9 mouse cellular contexts compared by ENCODE assay signal in genomic region chr4:153943243-153943642, GRCm38 (mm10). TPM values are rescaled to one million over a fixed set of nuclear protein-coding genes. Genes with fewer than 3 reads are reported as not detected.
DNase-seq lines count a peak whose midpoint lies in the region; ATAC-seq and TF ChIP-seq lines count a peak whose summit lies in the region.
"Had no signal": no experiment of that assay in that cellular context is flagged by ENCODE, and none has a peak within 500 bp of the region (broad histone marks: within the 10 kb centered on the region; RNA-seq: fewer than 3 reads in every experiment).

No protein-coding gene starts in this region.

- H3K4me2 ChIP-seq in liver, embryonic 12.5 days: no peak overlapping the region
- H3K4me2 ChIP-seq in intestine, embryonic 14.5 days (ENCODE audit: low read length): no peak overlapping the region
- no peak overlapping the region for H3K4me2 ChIP-seq in midbrain, embryonic 13.5 days (replicated peaks)
- H3K4me2 ChIP-seq: limb, embryonic 12.5 days had no signal

- no peak for ATAC-seq in liver, embryonic 12.5 days
- no peak for ATAC-seq in intestine, embryonic 14.5 days (replicated peaks; ENCODE audit: low FRiP score, low TSS enrichment, low read depth)
- 0 out of 2 replicates have a peak, but pooled peaks have one; percentile 37 for ATAC-seq in midbrain, embryonic 13.5 days

- no peak for TF ChIP-seq POLR2A in brain, embryonic 14.5 days (IDR thresholded peaks at IDR 0.05; ENCODE audit: borderline replicate concordance, extremely low read depth, insufficient read depth, insufficient read length, poor library complexity, severe bottlenecking)

- H3K36me3 ChIP-seq in liver, embryonic 12.5 days: no peaks in the 10 kb centered on the region
- H3K36me3 ChIP-seq in intestine, embryonic 14.5 days (ENCODE audit: control insufficient read depth, insufficient read depth, low read length): no peaks in the 10 kb centered on the region
- H3K36me3 ChIP-seq in midbrain, embryonic 13.5 days: no peaks in the 10 kb centered on the region
- H3K36me3 ChIP-seq: limb, embryonic 12.5 days had no signal

- H3K9ac ChIP-seq in liver, embryonic 12.5 days: no peak overlapping the region
- no peak overlapping the region for H3K9ac ChIP-seq in intestine, embryonic 14.5 days (ENCODE audit: low read length)
- H3K9ac ChIP-seq in midbrain, embryonic 13.5 days (replicated peaks): no peak overlapping the region
- H3K9ac ChIP-seq: limb, embryonic 12.5 days had no signal

- no peak overlapping the region for H3K27ac ChIP-seq in liver, embryonic 12.5 days
- H3K27ac ChIP-seq in intestine, embryonic 14.5 days (ENCODE audit: low read depth): no peak overlapping the region
- H3K27ac ChIP-seq in midbrain, embryonic 13.5 days: no peak overlapping the region
- H3K27ac ChIP-seq: limb, embryonic 12.5 days had no signal

- 38% methylated on average over 4 of the region's 4 CpGs for whole genome bisulfite sequencing in liver, embryonic 12.5 days (ENCODE audit: insufficient replicate concordance)
- 64% methylated on average over 4 of the region's 4 CpGs for WGBS in intestine, embryonic 14.5 days
- 49% methylated on average over 4 of the region's 4 CpGs for WGBS in midbrain, embryonic 13.5 days

- H3K4me3 ChIP-seq in liver, embryonic 12.5 days: no peak overlapping the region
- no peak overlapping the region for H3K4me3 ChIP-seq in intestine, embryonic 14.5 days (ENCODE audit: low read depth, low read length)
- H3K4me3 ChIP-seq in midbrain, embryonic 13.5 days (replicated peaks): no peak overlapping the region
- H3K4me3 ChIP-seq: limb, embryonic 12.5 days had no signal

- H3K9me3 ChIP-seq in liver, embryonic 12.5 days (replicated peaks): no peaks in the 10 kb centered on the region
- no peaks in the 10 kb centered on the region for H3K9me3 ChIP-seq in intestine, embryonic 14.5 days (ENCODE audit: control insufficient read depth, low read length)
- H3K9me3 ChIP-seq in midbrain, embryonic 13.5 days: no peaks in the 10 kb centered on the region
- H3K9me3 ChIP-seq: limb, embryonic 12.5 days had no signal

- H3K4me1 ChIP-seq in liver, embryonic 12.5 days: no peaks in the 10 kb centered on the region
- no peaks in the 10 kb centered on the region for H3K4me1 ChIP-seq in intestine, embryonic 14.5 days (replicated peaks; ENCODE audit: control insufficient read depth, insufficient read depth, low read length)
- peaks cover 7% of the 10 kb centered on the region for H3K4me1 ChIP-seq in midbrain, embryonic 13.5 days (replicated peaks)

- DNase-seq in adrenal gland, postnatal 14 days: peak; percentile 49
- DNase-seq in adrenal gland, adult 8-10 months: no peak
- DNase-seq in liver: peak; percentile 35
- DNase-seq in brain, embryonic 14.5 days (ENCODE audit: low read depth): peak; percentile 67
- peak; percentile 64 for DNase-seq in intestine, embryonic 14.5 days (ENCODE audit: low spot score)
- DNase-seq in ovary, postnatal 36 days (ENCODE audit: low spot score): no peak

- peak; percentile 75 for TF ChIP-seq CTCF in brain, embryonic 14.5 days (IDR thresholded peaks at IDR 0.05; ENCODE audit: borderline replicate concordance, extremely low read depth, insufficient read depth, insufficient read length)

- H3K27me3 ChIP-seq in liver, embryonic 12.5 days (replicated peaks): peaks cover 52% of the 10 kb centered on the region
- H3K27me3 ChIP-seq in intestine, embryonic 14.5 days (replicated peaks; ENCODE audit: control insufficient read depth, insufficient read depth, low read length): no peaks in the 10 kb centered on the region
- H3K27me3 ChIP-seq in midbrain, embryonic 13.5 days: peaks cover 50% of the 10 kb centered on the region

RNA-seq across cellular contexts. Expression of gene A430005L14Rik, which starts 13.8 kb away (rescaled TPM):
- 19.4 and 19.5 TPM in 2 replicates for total RNA-seq in adrenal gland, postnatal 14 days (2021)
- 10 to 100 TPM; 20.5 to 22.0 (median 21.2) TPM for total RNA-seq in adrenal gland, adult 8-10 months (2022)
- 74.4 and 75.3 TPM in 2 replicates for polyA plus RNA-seq in liver, embryonic 12.5 days (2016; fragmentation: Nextera tagmentation; extraction: Ambion mirVana)
- polyA plus RNA-seq in brain, embryonic 14.5 days (2012; rRNA removed): 40.0 and 49.1 TPM in 2 replicates
- 74.0 and 76.1 TPM in 2 replicates for polyA plus RNA-seq in intestine, embryonic 14.5 days (2014; fragmentation: Nextera tagmentation; extraction: Ambion mirVana)
- polyA plus RNA-seq in midbrain, embryonic 13.5 days (2015; fragmentation: Nextera tagmentation; extraction: Ambion mirVana): 68.2 and 78.9 TPM in 2 replicates

RNA-seq across cellular contexts. Expression of gene Dffb, which starts 31.7 kb away (rescaled TPM):
- total RNA-seq in adrenal gland, postnatal 14 days (2021): 4.3 and 7.4 TPM in 2 replicates
- 10 to 100 TPM in 1 of 4 experiments, 1 to 10 TPM in 3; 3.2 to 12.7 (median 8.0) TPM for total RNA-seq in adrenal gland, adult 8-10 months (2022)
- polyA plus RNA-seq in liver, embryonic 12.5 days (2016; fragmentation: Nextera tagmentation; extraction: Ambion mirVana): 11.6 and 12.4 TPM in 2 replicates
- polyA plus RNA-seq in brain, embryonic 14.5 days (2012; rRNA removed): 18.6 and 23.1 TPM in 2 replicates
- 12.1 and 15.1 TPM in 2 replicates for polyA plus RNA-seq in intestine, embryonic 14.5 days (2014; fragmentation: Nextera tagmentation; extraction: Ambion mirVana)
- polyA plus RNA-seq in midbrain, embryonic 13.5 days (2015; fragmentation: Nextera tagmentation; extraction: Ambion mirVana): 12.0 and 13.0 TPM in 2 replicates

RNA-seq across cellular contexts. Expression of gene Cep104, which starts 31.8 kb away (rescaled TPM):
- 22.3 and 24.8 TPM in 2 replicates for total RNA-seq in adrenal gland, postnatal 14 days (2021)
- total RNA-seq in adrenal gland, adult 8-10 months (2022): 10 to 100 TPM; 25.5 to 33.1 (median 28.6) TPM
- polyA plus RNA-seq in liver, embryonic 12.5 days (2016; fragmentation: Nextera tagmentation; extraction: Ambion mirVana): 11.9 and 12.0 TPM in 2 replicates
- polyA plus RNA-seq in brain, embryonic 14.5 days (2012; rRNA removed): 14.3 and 19.1 TPM in 2 replicates
- polyA plus RNA-seq in intestine, embryonic 14.5 days (2014; fragmentation: Nextera tagmentation; extraction: Ambion mirVana): 13.9 and 14.8 TPM in 2 replicates
- polyA plus RNA-seq in midbrain, embryonic 13.5 days (2015; fragmentation: Nextera tagmentation; extraction: Ambion mirVana): 18.0 and 20.4 TPM in 2 replicates

Comparison
In these comparisons a context has a peak if more than half of its experiments do, and no peak if none do; other contexts are left out.
1. DNase-seq: peak in adrenal gland, postnatal 14 days (single experiment), liver (single experiment), brain, embryonic 14.5 days (single experiment) and intestine, embryonic 14.5 days (single experiment); none in adrenal gland, adult 8-10 months (single experiment) and ovary, postnatal 36 days (single experiment).